Mouse (Mus musculus) heart, postnatal 0 days (tissue): ENCODE measurements around the gene Casp2. TPM values are rescaled to one million over a fixed set of nuclear protein-coding genes. Genes with fewer than 3 reads are reported as not detected.

ENCODE experiments used
- ATAC-seq: fragments of 200-750 bp; cut with Nextera tagmentation; 2 replicates; pipeline ENCODE4 v1.8.0; 2017; ENCODE audit warnings: low read depth, moderate number of reproducible peaks, moderate library complexity; ENCODE audit not compliant: insufficient read depth
- DNase-seq: peaks from one replicate; pipeline ENCODE4 v3.0.0-alpha.2; 2016; ENCODE audit warnings: low spot score
- H3K27ac ChIP-seq: fragments of 300-500 bp; sonication (generic); 2 replicates; pipeline ENCODE4 v1.5.1; 2014; ENCODE audit warnings: low read depth, mild to moderate bottlenecking
- H3K27me3 ChIP-seq: fragments of 300-500 bp; sonication (generic); 2 replicates; pipeline ENCODE4 v1.6.1; 2014; ENCODE audit warnings: low read length, mixed read lengths; ENCODE audit not compliant: control insufficient read depth, insufficient read depth
- H3K36me3 ChIP-seq: fragments of 300-500 bp; sonication (generic); replicated peaks from 2 replicates; pipeline ENCODE4 v1.6.1; 2014; ENCODE audit warnings: low read length, mixed read lengths; ENCODE audit not compliant: control insufficient read depth, insufficient read depth
- H3K4me1 ChIP-seq: fragments of 300-500 bp; sonication (generic); 2 replicates; pipeline ENCODE4 v1.6.1; 2014; ENCODE audit warnings: antibody characterized with exemption; ENCODE audit not compliant: control insufficient read depth, insufficient read depth
- H3K4me2 ChIP-seq: fragments of 300-500 bp; sonication (generic); 2 replicates; pipeline ENCODE4 v1.6.1; 2014; ENCODE audit warnings: low read depth, mild to moderate bottlenecking, low read length, moderate library complexity
- H3K4me3 ChIP-seq: fragments of 300-500 bp; sonication (generic); 2 replicates; pipeline ENCODE4 v1.5.1; 2014; ENCODE audit warnings: low read depth, low read length
- H3K9ac ChIP-seq: fragments of 300-500 bp; sonication (generic); replicated peaks from 2 replicates; pipeline ENCODE4 v1.6.1; 2014; ENCODE audit warnings: low read depth, low read length, mixed read lengths
- H3K9me3 ChIP-seq: fragments of 300-500 bp; sonication (generic); replicated peaks from 2 replicates; pipeline ENCODE4 v1.6.1; 2016; ENCODE audit warnings: low read length; ENCODE audit not compliant: control insufficient read depth
- CTCF ChIP-seq: IDR thresholded peaks from 2 replicates; pipeline ENCODE4 v1.5.1; 2016; ENCODE audit warnings: antibody characterized with exemption, control low read depth, low read depth
- EP300 ChIP-seq: IDR thresholded peaks from 2 replicates; pipeline ENCODE4 v1.6.1; 2016; ENCODE audit warnings: antibody characterized with exemption, low read depth
- whole genome bisulfite sequencing: fragments of 180-500 bp; shearing (Covaris S2); extraction: QIAGEN DNeasy Blood & Tissue Kit; methylation state at CpG from one replicate; pipeline ENCODE4 v1.1.7; 2014; 5-methylcytosine and 5-hydroxymethylcytosine counted together
- polyA plus RNA-seq: library from polyadenylated mRNA; unstranded; fragments of >200 nt; fragmentation: Nextera tagmentation; extraction: Ambion mirVana; gene quantifications from 2 replicates; pipeline ENCODE4 v1.2.1, GENCODE M21; 2015
- total RNA-seq: library from RNA; depleted of rRNA; stranded (reverse); fragments of >200 nt; gene quantifications from 2 replicates; pipeline ENCODE4 v1.2.3, GENCODE M21; 2014; ENCODE audit warnings: low replicate concordance

The Casp2 gene
- total and polyA plus RNA-seq, 2 experiments from 2014 or later = 14.9 to 25.8 TPM

GRCm38 (mm10) chr6:42229610-42230009 is 35.2 kb upstream of the Casp2 start:
- H3K9me3 ChIP-seq = no peaks in the 10 kb centered on the region
- H3K36me3 ChIP-seq = no peaks in the 10 kb centered on the region
- TF ChIP-seq CTCF (no peak), EP300 (no peak)
- H3K4me1 ChIP-seq = no peaks in the 10 kb centered on the region
- H3K9ac ChIP-seq = no peak overlapping the region
- WGBS = 51% methylated on average over 4 of the region's 4 CpGs
- DNase-seq (no peak), ATAC-seq (no peak)
- no peak overlapping the region for H3K27ac ChIP-seq
- H3K4me2 ChIP-seq = no peak overlapping the region
- no peaks in the 10 kb centered on the region for H3K27me3 ChIP-seq
- no peak overlapping the region for H3K4me3 ChIP-seq

DNA sequence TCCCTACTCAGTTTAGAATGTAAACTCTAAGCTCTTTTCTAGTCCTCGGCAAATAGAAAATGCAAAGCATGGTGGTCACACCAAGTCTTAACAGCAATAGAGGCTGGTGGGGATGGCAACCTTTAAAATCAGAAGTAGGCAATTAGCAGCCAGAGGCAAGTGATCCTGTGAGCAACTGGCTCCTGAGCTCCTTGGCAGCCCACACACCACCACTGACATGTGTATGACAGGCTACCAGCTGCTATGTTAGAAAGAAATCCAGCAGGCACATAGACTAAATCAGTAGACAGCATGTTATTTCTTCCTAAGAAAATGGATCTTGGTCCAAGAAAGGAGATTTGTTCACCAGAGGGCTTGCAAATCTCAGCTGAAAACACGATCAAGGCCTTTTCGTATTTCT is 33.6 kb upstream of the Casp2 start:
- H3K27me3 ChIP-seq = no peaks in the 10 kb centered on the region
- no peaks in the 10 kb centered on the region for H3K4me1 ChIP-seq
- H3K9ac ChIP-seq = no peak overlapping the region
- DNase-seq (no peak), ATAC-seq (no peak)
- TF ChIP-seq EP300 (no peak), CTCF (no peak)
- H3K4me2 ChIP-seq = no peak overlapping the region
- H3K4me3 ChIP-seq = no peak overlapping the region
- H3K9me3 ChIP-seq = no peaks in the 10 kb centered on the region
- whole genome bisulfite sequencing = 85% methylated on average over 3 of the region's 3 CpGs
- H3K27ac ChIP-seq = no peak overlapping the region
- no peaks in the 10 kb centered on the region for H3K36me3 ChIP-seq

GRCm38 (mm10) chr6:42237276-42237805 is 27.4 kb upstream of the Casp2 start:
- Histone ChIP-seq H3K4me3 (no peak overlapping the region), H3K9ac (no peak overlapping the region), H3K36me3 (no peaks in the 10 kb centered on the region), H3K9me3 (no peaks in the 10 kb centered on the region), H3K4me2 (no peak overlapping the region), H3K27ac (no peak overlapping the region), H3K4me1 (no peaks in the 10 kb centered on the region), H3K27me3 (no peaks in the 10 kb centered on the region)
- TF ChIP-seq EP300 = no peak
- TF ChIP-seq CTCF = no peak
- WGBS = 55% methylated on average over 6 of the region's 6 CpGs
- no peak for DNase-seq
- no peak for ATAC-seq

DNA sequence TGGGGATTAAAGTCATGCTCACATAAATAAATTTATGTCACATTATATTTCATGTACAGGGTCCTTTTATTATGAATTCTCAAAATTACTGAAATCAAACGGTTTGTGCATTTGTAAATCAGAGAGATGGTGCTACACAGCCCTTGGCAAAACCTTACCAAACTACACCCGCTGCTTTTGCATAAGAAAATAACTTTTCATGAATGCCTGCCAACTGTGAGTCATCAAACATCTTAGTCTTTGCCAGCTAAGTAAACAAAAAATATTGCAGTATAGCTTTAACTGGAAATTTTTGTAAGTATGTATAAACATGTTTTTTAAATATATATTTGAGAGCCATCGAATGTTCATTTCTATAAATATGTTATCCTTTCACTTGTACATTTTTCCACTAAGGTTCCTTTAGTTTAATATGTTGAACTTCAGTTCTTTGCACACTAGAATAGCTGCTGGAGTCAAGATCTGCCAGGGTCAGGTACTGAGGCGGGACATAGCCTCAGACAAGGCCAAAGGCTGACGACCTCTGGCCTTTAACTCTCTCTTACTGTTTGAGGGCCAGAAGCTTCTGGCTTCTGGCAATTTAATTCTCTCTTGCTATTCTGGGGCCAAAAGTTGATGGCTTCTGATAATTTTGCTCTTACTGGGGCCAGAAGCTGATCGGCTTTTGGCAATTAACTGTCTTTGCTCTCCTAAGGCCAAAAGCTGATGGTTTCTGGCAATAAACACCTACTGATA is 23.3 kb upstream of the Casp2 start:
- no peak overlapping the region for H3K27ac ChIP-seq
- H3K9ac ChIP-seq = no peak overlapping the region
- ATAC-seq (no peak), DNase-seq (no peak)
- no peaks in the 10 kb centered on the region for H3K36me3 ChIP-seq
- H3K4me1 ChIP-seq = 0 out of 2 replicates have a peak, but pooled peaks cover 6% of the 10 kb centered on the region
- 71% methylated on average over 6 of the region's 6 CpGs for WGBS
- H3K27me3 ChIP-seq = no peaks in the 10 kb centered on the region
- H3K9me3 ChIP-seq = no peaks in the 10 kb centered on the region
- H3K4me3 ChIP-seq = no peak overlapping the region
- no peak overlapping the region for H3K4me2 ChIP-seq
- TF ChIP-seq CTCF = no peak
- TF ChIP-seq EP300 = no peak

DNA sequence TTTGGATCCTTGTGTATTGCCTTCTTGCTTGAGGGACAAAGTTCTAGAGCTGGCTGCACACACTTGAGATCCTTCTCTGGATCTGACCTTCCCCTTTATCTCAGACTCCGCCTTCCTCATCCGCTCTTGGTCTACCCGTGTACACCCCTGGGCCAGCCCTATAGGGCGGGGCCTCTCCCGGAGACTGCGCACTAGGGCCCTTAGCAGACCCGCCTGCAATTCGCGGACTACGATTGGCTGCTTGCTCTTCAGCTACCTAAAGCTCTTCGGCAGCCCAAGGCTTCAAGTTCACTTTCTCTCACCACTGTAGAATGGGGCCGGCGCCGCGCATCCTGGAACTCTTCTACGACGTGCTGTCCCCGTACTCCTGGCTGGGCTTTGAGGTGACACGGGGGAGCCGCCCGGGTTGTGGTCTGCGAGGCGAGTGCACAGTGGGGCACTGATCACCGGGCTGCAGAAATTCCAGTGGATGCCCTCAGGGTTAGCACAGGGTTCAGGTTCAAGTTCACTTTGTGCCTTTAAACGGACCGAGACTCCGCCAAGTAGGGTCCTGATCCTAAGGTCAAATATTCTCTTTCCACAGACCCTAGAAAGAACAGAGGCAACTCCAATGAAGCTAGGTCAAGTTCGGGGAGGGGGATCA is 19.0 kb upstream of the Casp2 start, which contains the start of gene Gstk1:
TSS of gene Gstk1 (plus strand) at position 225 of the 643 bp plus-strand sequence.
- Histone ChIP-seq H3K27ac (peak within 1 kb of the TSS; percentile 39; the same call in 1 of the 2 replicates), H3K27me3 (no peaks in the 10 kb centered on the region), H3K4me1 (0 out of 2 replicates have a peak, but pooled peaks cover 10% of the 10 kb centered on the region), H3K4me2 (peak within 1 kb of the TSS; percentile 70), H3K36me3 (no peaks in the 10 kb centered on the region), H3K9ac (peak within 1 kb of the TSS; percentile 49; the same call in 1 of the 2 replicates), H3K4me3 (peak within 1 kb of the TSS; percentile 50), H3K9me3 (no peaks in the 10 kb centered on the region)
- WGBS = 3% methylated on average over 28 of the region's 28 CpGs
- TF ChIP-seq EP300 (no peak), CTCF (no peak)
- peak; percentile 99 for ATAC-seq
- DNase-seq = peak; percentile 84
